11 mouse cellular contexts compared by ENCODE assay signal in the genomic region with DNA sequence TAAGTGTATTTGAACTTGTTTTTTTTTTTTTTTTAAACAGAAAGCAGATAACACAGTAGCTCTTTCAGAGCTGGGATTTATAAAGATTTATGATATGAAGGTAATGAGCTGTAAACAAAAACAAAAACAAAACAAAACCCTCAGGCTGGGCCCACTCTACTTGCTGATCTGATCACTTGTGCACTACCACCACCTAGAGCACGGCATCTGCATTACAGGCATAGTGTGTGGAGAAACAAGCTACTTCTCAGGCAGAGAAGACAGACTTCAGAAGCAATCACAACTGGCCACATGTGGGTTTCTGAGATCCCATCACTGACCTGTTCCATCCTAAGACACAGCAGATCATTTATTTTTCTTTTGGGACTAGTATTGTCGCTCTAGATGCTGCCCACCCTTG. TPM values are rescaled to one million over a fixed set of nuclear protein-coding genes. Genes with fewer than 3 reads are reported as not detected.
DNase-seq lines count a peak whose midpoint lies in the region; ATAC-seq and TF ChIP-seq lines count a peak whose summit lies in the region.
"Had no signal": no experiment of that assay in that cellular context is flagged by ENCODE, and none has a peak within 500 bp of the region (broad histone marks: within the 10 kb centered on the region; RNA-seq: fewer than 3 reads in every experiment).

No protein-coding gene starts in this region.

- DNase-seq in gastrocnemius, adult 18-20 months (ENCODE audit: low spot score), result peak; percentile 34
- no peak for DNase-seq in gastrocnemius, postnatal 36 days
- DNase-seq in lung, adult 2 months, result no peak
- DNase-seq in lung, postnatal 10 days, result no peak
- DNase-seq in c-Kit-positive CD71-positive TER-119-negative erythroid progenitor cells, embryonic 14.5 days (ENCODE audit: low read depth), result peak; percentile 2
- DNase-seq in retina, embryonic 14.5 days (ENCODE audit: low spot score), result no peak

- TF ChIP-seq CTCF in lung, adult 2 months (IDR thresholded peaks at IDR 0.05; ENCODE audit: insufficient read depth, low read length), result peak; percentile 40

- H3K4me1 ChIP-seq in lung, adult 2 months (ENCODE audit: control insufficient read depth, insufficient read depth, low read length), result no peaks in the 10 kb centered on the region
- H3K4me1 ChIP-seq in forebrain, embryonic 16.5 days (replicated peaks; ENCODE audit: control insufficient read depth, insufficient read depth, low read length), result no peaks in the 10 kb centered on the region
- H3K4me1 ChIP-seq: heart, embryonic 13.5 days; neural tube, embryonic 12.5 days had no signal

- no peak overlapping the region for H3K27ac ChIP-seq in forebrain, embryonic 16.5 days (ENCODE audit: low read length)
- H3K27ac ChIP-seq: embryonic facial prominence, embryonic 12.5 days; heart, embryonic 13.5 days; neural tube, embryonic 12.5 days had no signal

- no peak overlapping the region for H3K9ac ChIP-seq in forebrain, embryonic 16.5 days (replicated peaks; ENCODE audit: low read depth, low read length)
- H3K9ac ChIP-seq: embryonic facial prominence, embryonic 12.5 days; heart, embryonic 13.5 days; neural tube, embryonic 12.5 days had no signal

- intact Hi-C loops in gastrocnemius, postnatal 36 days (cut with DNase I), result loop anchor here (2.0 kb wide), 1 partner anchor 105 kb away; no protein-coding TSS in a partner anchor

- no peak for TF ChIP-seq POLR2A in lung, adult 2 months (IDR thresholded peaks at IDR 0.05; ENCODE audit: borderline replicate concordance, extremely low read depth, low read depth, low read length)

- peak; percentile 46; the same call in 1 of the 2 replicates for ATAC-seq in megakaryocyte progenitor cell, adult 5-6 weeks (replicated peaks; ENCODE audit: poor library complexity)
- no peak for ATAC-seq in forebrain, embryonic 16.5 days

- H3K4me2 ChIP-seq in forebrain, embryonic 16.5 days (ENCODE audit: low read length), result no peak overlapping the region
- H3K4me2 ChIP-seq: embryonic facial prominence, embryonic 12.5 days; heart, embryonic 13.5 days; neural tube, embryonic 12.5 days had no signal

- no peak overlapping the region for H3K4me3 ChIP-seq in lung, adult 2 months (replicated peaks; ENCODE audit: extremely low read depth, low read depth, low read length)
- H3K4me3 ChIP-seq in forebrain, embryonic 16.5 days (replicated peaks; ENCODE audit: low read length), result no peak overlapping the region
- H3K4me3 ChIP-seq: embryonic facial prominence, embryonic 12.5 days; heart, embryonic 13.5 days; neural tube, embryonic 12.5 days had no signal

- no peaks in the 10 kb centered on the region for H3K9me3 ChIP-seq in forebrain, embryonic 16.5 days (ENCODE audit: control insufficient read depth, low read length)
- H3K9me3 ChIP-seq: embryonic facial prominence, embryonic 12.5 days; heart, embryonic 13.5 days; neural tube, embryonic 12.5 days had no signal

- WGBS in lung, adult 2 months, result 36% methylated on average over 2 of the region's 2 CpGs
- WGBS in forebrain, embryonic 16.5 days, result 42% methylated on average over 2 of the region's 2 CpGs

- H3K36me3 ChIP-seq in forebrain, embryonic 16.5 days (ENCODE audit: control insufficient read depth, insufficient read depth), result no peaks in the 10 kb centered on the region
- H3K36me3 ChIP-seq: embryonic facial prominence, embryonic 12.5 days; heart, embryonic 13.5 days; neural tube, embryonic 12.5 days had no signal

- no peaks in the 10 kb centered on the region for H3K27me3 ChIP-seq in forebrain, embryonic 16.5 days (replicated peaks; ENCODE audit: control insufficient read depth, insufficient read depth, low read length)
- H3K27me3 ChIP-seq: embryonic facial prominence, embryonic 12.5 days; neural tube, embryonic 12.5 days had no signal

RNA-seq across cellular contexts. Expression of a gene that starts 38.6 kb away (rescaled TPM):
- under 1 TPM; 0.25 to 0.52 TPM for total RNA-seq in gastrocnemius, adult 18-20 months (2021)
- under 1 TPM; 0.27 to 0.38 TPM for total RNA-seq in gastrocnemius, postnatal 36 days (2021)
- 5.0 and 6.8 TPM in 2 replicates for polyA plus RNA-seq in lung, adult 2 months (2012; rRNA removed)
- total RNA-seq in megakaryocyte progenitor cell, adult 5-6 weeks (2015), result not detected in 2 replicates
- not detected in 2 replicates for total RNA-seq in megakaryocyte progenitor cell, adult 5-6 weeks (2017)
- 6.0 and 7.1 TPM in 2 replicates for polyA plus RNA-seq in forebrain, embryonic 16.5 days (2015; fragmentation: Nextera tagmentation; extraction: Ambion mirVana)

Comparison
In these comparisons a context has a peak if more than half of its experiments do, and no peak if none do; other contexts are left out.
1. DNase-seq: peak in gastrocnemius, adult 18-20 months (single experiment) and c-Kit-positive CD71-positive TER-119-negative erythroid progenitor cells, embryonic 14.5 days (single experiment); none in gastrocnemius, postnatal 36 days (0 of 2), lung, adult 2 months (single experiment), lung, postnatal 10 days (single experiment) and retina, embryonic 14.5 days (single experiment).